Mouse (Mus musculus) megakaryocyte, embryonic 14.5 days (primary cell): ENCODE measurements around the gene Ralgapa2. TPM values are rescaled to one million over a fixed set of nuclear protein-coding genes. Genes with fewer than 3 reads are reported as not detected.

Source experiments
- H3K27me3 ChIP-seq: replicated peaks from 2 replicates; pipeline ENCODE3; 2012; ENCODE audit warnings: inconsistent platforms
- H3K36me3 ChIP-seq: replicated peaks from 2 replicates; pipeline ENCODE3; 2012; ENCODE audit warnings: low read length, inconsistent platforms, mixed read lengths
- H3K4me1 ChIP-seq: 2 replicates; pipeline ENCODE4 v1.6.1; 2012; ENCODE audit warnings: inconsistent platforms
- H3K4me3 ChIP-seq: replicated peaks from 2 replicates; pipeline ENCODE3; 2012; ENCODE audit warnings: moderate library complexity, mild to moderate bottlenecking, inconsistent platforms
- H3K9me3 ChIP-seq: 2 replicates; pipeline ENCODE4 v1.6.1; 2012; ENCODE audit warnings: inconsistent platforms
- FLI1 ChIP-seq: IDR thresholded peaks from 2 replicates; pipeline ENCODE4 v1.6.1; 2012; ENCODE audit warnings: low read length, inconsistent platforms, mixed read lengths
- GATA1 ChIP-seq: IDR thresholded peaks from 3 replicates; pipeline ENCODE4 v1.6.1; 2012; ENCODE audit warnings: mixed read lengths, low read length, inconsistent platforms, borderline replicate concordance
- polyA plus RNA-seq: library from polyadenylated mRNA; stranded (reverse); fragments of >175 nt; gene quantifications from 2 replicates; pipeline ENCODE4 v1.2.3, GENCODE M21; 2012; ENCODE audit warnings: low replicate concordance; ENCODE audit not compliant: insufficient read depth

Ralgapa2 gene
- polyA plus RNA-seq, 1 experiment: 1.8 TPM

DNA sequence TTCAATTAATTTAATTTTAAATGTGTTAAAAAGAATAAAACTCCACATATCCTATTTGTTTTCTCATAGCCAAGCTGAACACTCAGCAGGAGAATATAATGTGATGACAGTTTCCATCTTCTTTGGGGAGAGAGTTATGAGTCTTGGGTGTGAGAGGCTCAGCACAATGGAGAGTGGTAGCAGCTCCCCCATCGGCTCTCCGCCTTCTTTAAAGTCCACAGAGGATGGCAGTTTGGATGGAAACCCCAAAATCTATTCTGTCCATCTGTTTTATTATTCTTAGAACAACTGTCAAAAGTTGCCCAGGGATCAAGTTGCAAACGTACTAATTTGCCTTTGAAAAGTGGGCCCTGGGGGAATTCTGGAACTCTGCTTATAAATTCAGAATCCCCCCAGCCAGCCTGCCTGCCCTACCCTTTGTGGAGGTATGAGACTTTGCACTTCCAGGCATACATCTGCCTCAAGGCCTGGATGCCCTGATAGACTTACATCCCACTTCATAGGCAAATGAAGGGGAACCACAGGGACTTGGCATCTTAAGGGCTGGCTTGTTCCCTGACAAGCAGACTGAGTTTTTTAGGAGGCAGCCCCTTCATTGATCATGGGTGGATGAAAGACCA lies 212.2 kb downstream of the Ralgapa2 start:
- Histone ChIP-seq H3K4me1 (peaks cover 29% of the 10 kb centered on the region), H3K27me3 (no peaks in the 10 kb centered on the region), H3K9me3 (no peaks in the 10 kb centered on the region), H3K4me3 (no peak overlapping the region), H3K36me3 (peaks cover 75% of the 10 kb centered on the region)
- TF ChIP-seq FLI1 (no peak), GATA1 (no peak)

DNA sequence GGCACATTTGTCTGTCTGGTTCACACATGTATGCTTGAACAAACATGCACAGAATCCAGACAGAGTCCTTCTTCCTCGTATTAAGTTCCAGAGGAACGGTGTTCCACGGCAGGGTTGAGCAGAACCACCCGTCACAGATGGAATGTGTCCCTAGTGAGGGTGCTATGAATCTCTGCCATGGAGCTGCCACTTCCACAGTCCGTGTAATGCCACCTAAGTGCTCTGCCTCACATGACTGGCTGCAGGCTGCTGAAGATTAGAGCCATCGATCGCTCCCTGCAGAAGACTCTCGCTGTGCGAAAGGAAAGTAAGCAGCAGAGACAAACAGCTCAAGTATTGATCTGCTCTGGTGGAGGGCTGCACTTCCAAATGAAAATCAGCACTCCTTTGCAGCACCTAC lies 218.6 kb downstream of the Ralgapa2 start:
- Histone ChIP-seq H3K27me3 (no peaks in the 10 kb centered on the region), H3K36me3 (peaks cover 70% of the 10 kb centered on the region), H3K4me3 (no peak overlapping the region), H3K4me1 (0 out of 2 replicates have a peak, but pooled peaks cover 4% of the 10 kb centered on the region), H3K9me3 (no peaks in the 10 kb centered on the region)
- TF ChIP-seq FLI1 (no peak), GATA1 (no peak)

DNA sequence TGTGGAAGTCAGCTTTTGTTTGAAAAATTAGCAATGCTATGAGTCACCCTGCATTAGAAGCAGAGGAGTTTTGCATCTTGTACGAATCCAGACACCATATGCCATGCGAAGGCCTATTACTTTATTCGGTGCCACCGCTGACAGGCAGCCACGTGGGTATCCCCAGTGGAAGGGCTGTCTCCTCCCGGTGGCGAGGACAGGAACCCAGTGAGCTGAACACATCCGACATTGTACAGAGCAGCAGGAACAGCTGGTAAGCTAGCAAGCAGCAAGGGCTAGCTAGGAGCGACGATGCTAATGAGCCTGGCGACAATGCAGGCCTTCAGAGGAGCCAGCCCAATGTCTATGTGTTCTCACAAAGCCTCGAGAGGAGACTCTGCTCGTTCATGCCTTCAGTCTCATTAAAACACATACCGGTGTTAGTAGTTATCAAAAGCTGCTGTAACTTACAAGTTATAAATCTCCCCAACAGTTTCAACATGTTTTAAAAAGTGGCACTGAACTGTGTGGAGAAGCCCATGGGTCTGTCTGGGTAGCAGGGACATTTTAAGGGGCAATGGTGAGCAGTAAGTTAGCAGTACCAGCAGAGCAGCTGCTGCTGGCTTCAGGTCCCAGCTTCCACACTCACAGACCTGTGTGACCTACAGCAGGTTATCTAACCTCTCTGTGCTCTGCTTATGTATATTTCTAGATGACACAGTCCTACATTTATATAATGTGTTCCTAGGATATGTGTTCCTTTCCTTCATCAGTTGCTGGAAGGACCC lies 221.1 kb downstream of the Ralgapa2 start:
- TF ChIP-seq FLI1 (no peak), GATA1 (no peak)
- Histone ChIP-seq H3K4me1 (0 out of 2 replicates have a peak, but pooled peaks cover 1% of the 10 kb centered on the region), H3K27me3 (no peaks in the 10 kb centered on the region), H3K9me3 (no peaks in the 10 kb centered on the region), H3K4me3 (no peak overlapping the region), H3K36me3 (peaks cover 66% of the 10 kb centered on the region)

DNA sequence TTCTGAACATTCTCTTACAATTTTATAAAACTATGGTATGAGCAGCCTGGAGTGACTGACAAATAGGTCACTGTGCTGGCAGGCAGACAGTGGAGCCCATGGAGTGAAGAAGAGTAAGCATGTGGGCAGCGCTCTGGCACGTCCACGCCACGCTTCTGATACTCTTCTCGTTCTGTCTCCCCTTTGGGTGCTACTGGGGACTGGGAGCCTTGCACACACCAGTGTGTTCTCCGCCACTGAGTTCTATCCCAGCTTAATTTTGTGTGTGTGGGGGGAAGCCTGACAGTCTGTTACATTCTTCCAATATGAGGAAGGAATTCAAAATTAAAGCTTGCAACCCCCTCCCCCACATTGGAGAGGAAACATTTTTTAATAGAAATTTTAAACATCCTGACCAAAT lies 221.8 kb downstream of the Ralgapa2 start:
- Histone ChIP-seq H3K4me3 (no peak overlapping the region), H3K9me3 (no peaks in the 10 kb centered on the region), H3K36me3 (peaks cover 61% of the 10 kb centered on the region), H3K4me1 (no peaks in the 10 kb centered on the region), H3K27me3 (no peaks in the 10 kb centered on the region)
- TF ChIP-seq GATA1 (no peak), FLI1 (no peak)

DNA sequence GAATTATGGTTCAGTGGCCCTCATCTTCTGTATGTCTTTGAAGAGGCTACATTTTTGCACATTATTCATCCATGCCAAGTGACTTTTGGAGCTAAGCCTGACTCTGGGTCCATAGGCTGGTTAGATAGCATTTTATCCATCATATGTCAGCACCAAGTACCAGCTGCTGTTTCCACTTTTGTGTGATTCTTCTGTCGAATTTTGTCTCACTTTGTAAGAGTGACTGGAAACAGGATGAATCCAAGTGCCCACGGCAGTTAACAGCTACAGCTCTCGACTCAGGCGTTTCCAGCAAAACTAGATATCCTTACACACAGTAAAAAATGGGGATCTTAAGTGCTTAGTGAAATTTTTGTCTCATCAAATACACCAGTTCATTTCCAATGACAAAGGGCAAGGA lies 222.8 kb downstream of the Ralgapa2 start:
- Histone ChIP-seq H3K4me1 (no peaks in the 10 kb centered on the region), H3K9me3 (no peaks in the 10 kb centered on the region), H3K27me3 (no peaks in the 10 kb centered on the region), H3K4me3 (no peak overlapping the region), H3K36me3 (peaks cover 53% of the 10 kb centered on the region)
- TF ChIP-seq FLI1 (no peak), GATA1 (no peak)

DNA sequence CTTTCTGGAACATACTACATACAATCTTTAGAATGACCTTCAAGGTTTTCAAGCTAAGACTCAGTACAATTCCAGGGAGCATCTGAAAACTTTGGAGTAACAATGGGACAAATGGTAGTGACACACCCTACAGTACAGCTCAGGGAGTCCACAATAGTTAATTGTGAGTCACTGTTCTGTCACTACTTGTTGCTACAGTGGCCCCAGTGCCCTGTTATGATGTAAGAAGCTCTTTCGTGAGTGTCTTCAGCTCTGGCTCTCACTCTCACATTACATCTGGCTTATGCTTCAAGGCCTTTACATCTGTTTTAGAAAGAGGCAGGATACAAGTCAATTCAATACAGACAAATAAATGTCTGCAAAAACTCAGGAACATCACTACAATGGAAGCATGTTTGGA lies 223.8 kb downstream of the Ralgapa2 start:
- Histone ChIP-seq H3K27me3 (no peaks in the 10 kb centered on the region), H3K9me3 (no peaks in the 10 kb centered on the region), H3K36me3 (peaks cover 42% of the 10 kb centered on the region), H3K4me1 (no peaks in the 10 kb centered on the region), H3K4me3 (no peak overlapping the region)
- TF ChIP-seq GATA1 (no peak), FLI1 (no peak)

DNA sequence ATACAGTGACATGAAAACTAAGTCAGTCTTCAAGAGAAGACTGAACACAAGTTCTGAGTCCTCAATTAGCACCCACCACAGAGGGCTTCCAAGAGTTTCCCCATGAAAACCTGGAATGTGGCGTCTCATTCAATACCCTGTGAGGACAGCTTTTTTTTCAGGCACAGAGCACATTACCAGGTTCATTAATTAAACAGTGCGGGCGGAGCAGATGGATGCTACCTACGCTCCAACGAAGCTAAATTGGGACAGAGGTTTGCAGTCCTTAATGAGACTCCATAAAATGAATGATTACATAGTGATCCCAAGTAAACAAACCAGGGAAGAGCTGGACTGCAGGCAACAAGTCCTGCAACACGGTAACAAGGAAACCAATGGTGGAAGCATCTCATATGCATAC lies 224.6 kb downstream of the Ralgapa2 start:
- Histone ChIP-seq H3K4me1 (no peaks in the 10 kb centered on the region), H3K27me3 (no peaks in the 10 kb centered on the region), H3K4me3 (no peak overlapping the region), H3K36me3 (peaks cover 45% of the 10 kb centered on the region), H3K9me3 (no peaks in the 10 kb centered on the region)
- TF ChIP-seq FLI1: no peak
- no peak for TF ChIP-seq GATA1

DNA sequence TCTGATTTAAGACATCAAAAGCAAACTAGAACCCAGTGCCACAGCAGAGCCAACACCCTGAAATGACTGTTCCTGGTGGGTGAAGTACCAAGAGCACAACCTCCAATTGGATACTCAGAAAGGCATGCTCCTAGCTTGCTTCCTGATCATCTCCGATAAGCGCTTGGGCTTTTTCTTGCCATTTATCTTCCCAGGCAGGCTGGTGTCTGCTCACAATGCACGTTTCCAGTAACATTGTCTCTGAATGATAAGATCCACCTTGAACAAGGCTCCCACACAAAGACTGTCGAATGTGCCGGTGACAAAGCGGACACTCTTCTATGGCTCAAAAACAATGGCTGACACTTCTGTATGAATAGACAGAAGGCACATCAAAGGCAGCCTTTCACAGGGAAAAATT lies 230.8 kb downstream of the Ralgapa2 start:
- Histone ChIP-seq H3K36me3 (peaks cover 39% of the 10 kb centered on the region), H3K27me3 (no peaks in the 10 kb centered on the region), H3K4me3 (no peak overlapping the region), H3K4me1 (peaks cover 11% of the 10 kb centered on the region; the same call in 1 of the 2 replicates), H3K9me3 (no peaks in the 10 kb centered on the region)
- TF ChIP-seq GATA1 (no peak), FLI1 (no peak)

DNA sequence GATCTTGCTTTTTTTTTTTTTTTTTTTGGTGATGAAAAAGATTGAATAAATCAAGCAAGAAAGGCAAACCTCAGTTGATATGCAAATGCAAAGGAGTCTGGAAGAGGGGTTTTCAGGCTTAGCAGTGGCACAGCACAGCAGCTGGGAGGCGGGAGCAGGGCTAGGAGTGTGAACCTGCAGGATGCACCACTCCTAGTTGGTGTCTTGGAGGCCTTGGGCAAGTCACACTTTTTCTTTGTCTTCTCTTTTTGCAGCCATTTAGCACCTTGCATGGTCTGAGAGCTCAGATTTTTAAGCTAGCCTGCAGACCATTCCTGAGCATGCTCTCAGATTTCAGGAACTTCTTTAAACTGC lies 231.2 kb downstream of the Ralgapa2 start:
- TF ChIP-seq GATA1 (no peak), FLI1 (no peak)
- Histone ChIP-seq H3K4me1 (peaks cover 11% of the 10 kb centered on the region; the same call in 1 of the 2 replicates), H3K9me3 (no peaks in the 10 kb centered on the region), H3K27me3 (no peaks in the 10 kb centered on the region), H3K4me3 (no peak overlapping the region), H3K36me3 (peaks cover 39% of the 10 kb centered on the region)

DNA sequence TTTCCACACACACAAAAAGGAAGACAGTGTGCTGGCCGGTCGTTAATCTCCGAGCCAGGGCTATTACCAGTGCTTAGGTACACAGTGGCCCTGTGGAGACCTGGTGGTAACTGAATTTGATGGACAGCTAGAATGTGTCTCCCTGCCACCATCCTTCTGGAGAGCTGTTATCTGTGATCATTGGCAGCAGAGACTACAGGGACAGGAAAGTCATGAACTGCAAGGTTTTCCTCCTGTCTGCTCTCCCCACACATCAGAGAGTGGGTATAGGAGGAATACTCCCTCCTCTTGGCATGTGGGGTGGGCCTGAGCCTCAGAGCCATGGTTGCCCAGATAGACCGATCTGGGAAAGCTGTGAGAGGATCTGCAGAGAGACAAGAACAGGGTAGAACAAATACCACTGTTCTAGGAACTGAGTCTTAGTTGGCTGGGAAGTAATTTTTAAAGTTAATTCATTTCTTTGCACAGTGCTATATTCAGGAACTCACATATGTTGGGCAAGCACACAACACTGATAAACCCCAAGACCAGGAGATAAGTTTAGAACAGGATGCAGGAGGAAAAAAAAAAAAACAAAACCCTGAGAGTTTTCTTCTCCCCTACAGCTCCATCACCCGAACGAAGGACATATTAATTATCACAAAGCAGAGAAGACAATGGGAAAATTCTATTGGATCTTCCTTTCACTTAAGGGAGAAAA lies 231.8 kb downstream of the Ralgapa2 start:
- Histone ChIP-seq H3K4me3 (no peak overlapping the region), H3K9me3 (no peaks in the 10 kb centered on the region), H3K27me3 (no peaks in the 10 kb centered on the region), H3K36me3 (peaks cover 39% of the 10 kb centered on the region), H3K4me1 (peaks cover 11% of the 10 kb centered on the region; the same call in 1 of the 2 replicates)
- no peak for TF ChIP-seq GATA1
- TF ChIP-seq FLI1: no peak
